Mouse (Mus musculus): ENCODE data around the gene Cpeb4.
"Not testable (repeated sequence)": the region's sequence is repeated elsewhere in the genome, so short reads cannot be mapped to it uniquely, and the experiment has no call there.

Gene Cpeb4

GRCm38 (mm10) chr11:31974826-31975225 is 102.8 kb downstream of the Cpeb4 start:
- DNase-seq (ENCODE audit: low spot score in 2 of 2) = no peak

DNA sequence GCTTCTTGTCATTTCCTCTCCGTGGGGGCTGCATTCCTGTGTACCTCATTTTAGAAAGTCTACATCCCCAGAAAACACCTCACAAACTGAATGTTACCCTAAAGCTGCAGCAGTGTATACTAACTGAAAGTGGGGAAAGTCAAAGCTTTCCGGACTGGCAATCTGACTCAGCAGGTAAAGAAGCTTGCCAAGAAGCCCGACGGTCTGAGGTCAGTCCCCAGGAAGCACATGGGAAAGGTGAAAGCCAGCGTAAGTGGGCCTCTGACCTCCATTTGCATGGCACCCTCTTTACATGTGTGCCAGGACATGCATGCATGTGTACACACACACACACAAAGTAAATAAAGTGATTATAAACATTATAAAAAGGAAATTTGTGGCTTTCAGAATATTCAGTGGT is 103.7 kb downstream of the Cpeb4 start:
- no peak for DNase-seq (ENCODE audit: low spot score in 2 of 2)

DNA sequence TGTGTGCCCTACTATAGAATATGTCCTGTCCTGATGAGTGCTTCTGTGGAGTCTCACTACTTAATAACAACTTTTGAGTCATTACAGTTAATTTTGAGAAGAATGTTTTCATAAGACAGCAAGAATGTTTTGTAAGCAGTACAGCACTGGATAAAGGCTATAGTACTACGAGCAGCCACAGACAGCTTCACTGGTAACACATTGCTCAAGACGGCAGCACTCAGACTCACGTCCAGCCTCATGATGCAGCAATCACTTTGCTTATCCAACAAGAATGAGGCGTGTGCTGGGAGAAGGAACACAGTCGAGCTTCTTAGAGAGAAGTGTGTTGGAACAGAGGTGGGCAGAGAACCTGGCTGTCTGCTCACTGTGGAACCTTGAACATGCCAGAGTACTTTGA is 104.1 kb downstream of the Cpeb4 start:
- DNase-seq (ENCODE audit: low spot score in 2 of 2) = no peak

GRCm38 (mm10) chr11:31980089-31980488 is 108.1 kb downstream of the Cpeb4 start:
- DNase-seq (ENCODE audit: low spot score in 2 of 2) = not testable (repeated sequence)

- no peak for DNase-seq (ENCODE audit: low spot score in 2 of 2)
Measured at GRCm38 (mm10) chr11:31981830-31982229, 109.8 kb downstream of the Cpeb4 start.

GRCm38 (mm10) chr11:31982247-31982943 is 110.4 kb downstream of the Cpeb4 start:
- not testable (repeated sequence) for DNase-seq (ENCODE audit: low spot score in 2 of 2)

DNA sequence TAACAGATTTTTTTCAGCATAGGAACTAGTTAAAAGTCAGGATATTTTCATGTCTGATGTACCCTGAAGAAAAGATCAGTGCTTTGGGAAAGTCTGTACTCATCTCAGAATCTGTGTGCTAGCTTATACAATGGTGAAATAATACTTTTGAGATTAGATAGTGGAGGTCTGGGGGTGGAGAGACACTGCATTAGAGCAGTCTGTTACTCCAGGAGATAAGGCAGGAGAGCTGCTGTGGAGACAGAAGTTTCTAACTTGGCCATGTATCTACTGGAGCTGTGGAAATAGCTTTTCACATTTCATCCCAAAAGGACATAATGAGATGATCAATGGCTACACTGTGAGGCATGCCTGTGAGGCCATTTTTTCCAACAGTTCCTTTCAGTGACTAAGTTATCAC is 111.2 kb downstream of the Cpeb4 start:
- DNase-seq (ENCODE audit: low spot score in 2 of 2) = no peak

DNA sequence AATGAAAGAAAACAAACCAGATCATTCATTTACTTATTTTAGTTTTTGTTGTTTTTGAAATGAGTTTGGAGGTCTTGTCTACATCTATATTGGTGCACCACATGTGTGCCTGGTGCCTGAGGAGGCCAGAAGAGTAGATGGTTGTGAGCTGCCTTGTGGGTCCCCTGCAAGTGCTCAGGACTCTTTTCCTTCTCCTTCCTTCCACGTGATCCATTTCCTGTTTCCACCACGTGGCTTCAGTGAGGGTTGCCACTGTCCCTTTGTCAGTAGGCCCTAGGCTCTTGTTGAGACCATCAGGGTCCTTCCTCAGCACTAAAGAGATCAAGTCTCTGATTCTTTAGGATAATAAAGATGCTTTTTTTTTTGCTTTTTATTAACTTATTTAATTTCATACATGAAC is 112.8 kb downstream of the Cpeb4 start:
- no peak for DNase-seq (ENCODE audit: low spot score in 2 of 2)
